Mouse (Mus musculus): ENCODE results near the gene Adck1.

DNA sequence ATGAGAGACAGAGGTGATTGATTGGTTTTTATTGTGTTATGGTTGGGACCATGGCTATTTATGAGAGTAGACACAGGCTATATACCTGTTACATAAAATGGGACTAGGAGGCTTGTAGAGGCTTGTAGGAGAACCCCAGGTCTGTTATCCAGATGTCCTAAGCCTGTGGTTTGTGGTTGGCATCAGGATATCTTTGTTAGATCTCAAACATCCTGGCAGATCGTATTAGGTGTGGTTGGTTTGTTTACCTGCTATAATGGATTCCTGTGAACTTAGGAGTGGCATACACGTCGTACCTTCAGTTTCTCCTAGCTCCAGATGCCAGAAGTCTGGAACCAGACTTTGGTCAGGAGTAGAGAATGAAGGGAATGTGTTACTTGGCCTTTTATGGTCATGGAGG, 106.9 kb downstream of the Adck1 start:
- TF ChIP-seq CTCF (IDR thresholded peaks at IDR 0.05; ENCODE audit: low read depth) (no peak), EP300 (optimal IDR thresholded peaks at IDR 0.05) (no peak)

All from stomach, postnatal 0 days (tissue).